Mouse (Mus musculus) small intestine, adult 2 months (tissue): ENCODE measurements around the gene Smco2.

Experiments used
- CTCF ChIP-seq: fragments of 200-500 bp; IDR thresholded peaks from 2 replicates; pipeline ENCODE4 v1.5.1; 2012; ENCODE audit warnings: low read depth, mild to moderate bottlenecking, control low read depth, inconsistent platforms, low read length, moderate library complexity, mixed read lengths; ENCODE audit not compliant: insufficient replicate concordance, insufficient read length; ENCODE audit errors: extremely low read depth
- POLR2A ChIP-seq: fragments of 200-500 bp; IDR thresholded peaks from 2 replicates; pipeline ENCODE4 v1.6.1; 2012; ENCODE audit warnings: low read depth, mild to moderate bottlenecking, control low read depth, inconsistent platforms, low read length, moderate library complexity

- TF ChIP-seq CTCF = no peak
- TF ChIP-seq POLR2A = no peak
Observed at GRCm38 (mm10) chr6:146825487-146825773, 24.5 kb upstream of the Smco2 start.
